Mouse (Mus musculus): Measurements from ENCODE around the gene Keap1. TPM values are rescaled to one million over a fixed set of nuclear protein-coding genes. Genes with fewer than 3 reads are reported as not detected.
A peak's percentile ranks its signal among the peaks of the same experiment; 100 is the strongest.
"Not testable (repeated sequence)": the region's sequence is repeated elsewhere in the genome, so short reads cannot be mapped to it uniquely, and the experiment has no call there.

The Keap1 gene
- polyA plus RNA-seq, 1 experiment from 2014 or later = 46.7 TPM

GRCm38 (mm10) chr9:21273520-21274228 lies 34.5 kb upstream of the Keap1 start:
- no peaks in the 10 kb centered on the region for H3K9me3 ChIP-seq
- no peak overlapping the region for H3K4me3 ChIP-seq
- H3K27me3 ChIP-seq (ENCODE audit: poor library complexity, severe bottlenecking) = no peaks in the 10 kb centered on the region
- no peak for DNase-seq (ENCODE audit: extremely low spot score, low spot score)
- H3K4me1 ChIP-seq = no peaks in the 10 kb centered on the region
- peaks cover 100% of the 10 kb centered on the region for H3K36me3 ChIP-seq (replicated peaks)
- no peak overlapping the region for H3K27ac ChIP-seq
- WGBS = 85% methylated on average over 7 of the region's 7 CpGs

- no peak for DNase-seq (ENCODE audit: extremely low spot score, low spot score)
- peaks cover 100% of the 10 kb centered on the region for H3K36me3 ChIP-seq (replicated peaks)
- H3K9me3 ChIP-seq = no peaks in the 10 kb centered on the region
- H3K27ac ChIP-seq = no peak overlapping the region
- WGBS = 92% methylated on average over 8 of the region's 8 CpGs
- no peaks in the 10 kb centered on the region for H3K27me3 ChIP-seq (ENCODE audit: poor library complexity, severe bottlenecking)
- no peak overlapping the region for H3K4me3 ChIP-seq
- H3K4me1 ChIP-seq = no peaks in the 10 kb centered on the region
Observed at GRCm38 (mm10) chr9:21273094-21273493, 33.9 kb upstream of the Keap1 start.

GRCm38 (mm10) chr9:21272391-21272790 lies 33.2 kb upstream of the Keap1 start:
- H3K36me3 ChIP-seq (replicated peaks) = peaks cover 99% of the 10 kb centered on the region
- H3K27ac ChIP-seq = no peak overlapping the region
- no peaks in the 10 kb centered on the region for H3K27me3 ChIP-seq (ENCODE audit: poor library complexity, severe bottlenecking)
- H3K9me3 ChIP-seq = no peaks in the 10 kb centered on the region
- H3K4me1 ChIP-seq = no peaks in the 10 kb centered on the region
- H3K4me3 ChIP-seq = no peak overlapping the region
- WGBS = 89% methylated on average over 9 of the region's 9 CpGs
- DNase-seq (ENCODE audit: extremely low spot score, low spot score) = no peak

GRCm38 (mm10) chr9:21269590-21269989 lies 30.4 kb upstream of the Keap1 start:
- H3K4me1 ChIP-seq = peaks cover 21% of the 10 kb centered on the region
- WGBS = 91% methylated on average over 5 of the region's 5 CpGs
- not testable (repeated sequence) for H3K27me3 ChIP-seq (ENCODE audit: poor library complexity, severe bottlenecking); H3K4me3 ChIP-seq; H3K9me3 ChIP-seq; DNase-seq (ENCODE audit: extremely low spot score, low spot score); H3K27ac ChIP-seq
- H3K36me3 ChIP-seq (replicated peaks) = peaks cover 81% of the 10 kb centered on the region

GRCm38 (mm10) chr9:21268305-21268704 lies 29.1 kb upstream of the Keap1 start:
- no peak for DNase-seq (ENCODE audit: extremely low spot score, low spot score)
- 94% methylated on average over 16 of the region's 16 CpGs for WGBS
- peaks cover 68% of the 10 kb centered on the region for H3K36me3 ChIP-seq (replicated peaks)

GRCm38 (mm10) chr9:21266889-21267288 lies 27.7 kb upstream of the Keap1 start:
- peak overlapping the region; percentile 92; the same call in 1 of the 2 replicates for H3K4me3 ChIP-seq
- no peak for DNase-seq (ENCODE audit: extremely low spot score, low spot score)
- no peaks in the 10 kb centered on the region for H3K9me3 ChIP-seq
- H3K36me3 ChIP-seq (replicated peaks) = peaks cover 54% of the 10 kb centered on the region
- H3K4me1 ChIP-seq = peaks cover 25% of the 10 kb centered on the region
- H3K27me3 ChIP-seq (ENCODE audit: poor library complexity, severe bottlenecking) = no peaks in the 10 kb centered on the region
- WGBS = 95% methylated on average over 5 of the region's 5 CpGs
- no peak overlapping the region for H3K27ac ChIP-seq

More at GRCm38 (mm10) chr9:21268305-21268704, 29.1 kb upstream of the Keap1 start:
- Histone ChIP-seq H3K9me3 (no peaks in the 10 kb centered on the region), H3K27ac (no peak overlapping the region), H3K4me3 (no peak overlapping the region), H3K27me3 (ENCODE audit: poor library complexity, severe bottlenecking) (no peaks in the 10 kb centered on the region), H3K4me1 (peaks cover 25% of the 10 kb centered on the region)

GRCm38 (mm10) chr9:21265611-21266010 lies 26.4 kb upstream of the Keap1 start:
- Histone ChIP-seq H3K4me1 (peaks cover 25% of the 10 kb centered on the region), H3K4me3 (peak overlapping the region; percentile 92), H3K27ac (peak overlapping the region; percentile 93), H3K27me3 (ENCODE audit: poor library complexity, severe bottlenecking) (no peaks in the 10 kb centered on the region), H3K36me3 (replicated peaks) (peaks cover 41% of the 10 kb centered on the region), H3K9me3 (no peaks in the 10 kb centered on the region)
- WGBS = 7% methylated on average over 11 of the region's 11 CpGs
- DNase-seq (ENCODE audit: extremely low spot score, low spot score) = no peak

- H3K27ac ChIP-seq = peak within 1 kb of the TSS; percentile 93
- H3K4me1 ChIP-seq = peaks cover 25% of the 10 kb centered on the region
- no peaks in the 10 kb centered on the region for H3K27me3 ChIP-seq (ENCODE audit: poor library complexity, severe bottlenecking)
- H3K9me3 ChIP-seq = no peaks in the 10 kb centered on the region
- peak; percentile 99 for DNase-seq (ENCODE audit: extremely low spot score, low spot score)
- H3K4me3 ChIP-seq = peak within 1 kb of the TSS; percentile 92
- WGBS = under 1% methylated on average over 49 of the region's 49 CpGs
- peaks cover 36% of the 10 kb centered on the region for H3K36me3 ChIP-seq (replicated peaks)
Observed at GRCm38 (mm10) chr9:21265000-21265561, 25.9 kb upstream of the Keap1 start, which contains the start of gene Atg4d. Gene Atg4d (plus strand): TSS chr9:21265293.

- no peaks in the 10 kb centered on the region for H3K27me3 ChIP-seq (ENCODE audit: poor library complexity, severe bottlenecking)
- peaks cover 30% of the 10 kb centered on the region for H3K36me3 ChIP-seq (replicated peaks)
- peaks cover 25% of the 10 kb centered on the region for H3K4me1 ChIP-seq
- H3K9me3 ChIP-seq = no peaks in the 10 kb centered on the region
- no peak for DNase-seq (ENCODE audit: extremely low spot score, low spot score)
- peak overlapping the region; percentile 92 for H3K4me3 ChIP-seq
- 21% methylated on average over 17 of the region's 17 CpGs for WGBS
- peak overlapping the region; percentile 93 for H3K27ac ChIP-seq
Observed at GRCm38 (mm10) chr9:21264272-21264999, 25.3 kb upstream of the Keap1 start.

- WGBS = 74% methylated on average over 2 of the region's 2 CpGs
- H3K9me3 ChIP-seq = no peaks in the 10 kb centered on the region
- H3K36me3 ChIP-seq (replicated peaks) = peaks cover 5% of the 10 kb centered on the region
- no peak for DNase-seq (ENCODE audit: extremely low spot score, low spot score)
- peaks cover 4% of the 10 kb centered on the region; the same call in 1 of the 2 replicates for H3K27me3 ChIP-seq (ENCODE audit: poor library complexity, severe bottlenecking)
- no peak overlapping the region for H3K27ac ChIP-seq
- no peak overlapping the region for H3K4me3 ChIP-seq
- H3K4me1 ChIP-seq = peaks cover 23% of the 10 kb centered on the region
Observed at GRCm38 (mm10) chr9:21261831-21262230, 22.7 kb upstream of the Keap1 start.

GRCm38 (mm10) chr9:21260491-21261040 lies 21.4 kb upstream of the Keap1 start:
- WGBS = 82% methylated on average over 6 of the region's 6 CpGs
- no peaks in the 10 kb centered on the region for H3K9me3 ChIP-seq
- H3K4me3 ChIP-seq = no peak overlapping the region
- H3K36me3 ChIP-seq (replicated peaks) = no peaks in the 10 kb centered on the region
- DNase-seq (ENCODE audit: extremely low spot score, low spot score) = no peak
- peaks cover 4% of the 10 kb centered on the region; the same call in 1 of the 2 replicates for H3K27me3 ChIP-seq (ENCODE audit: poor library complexity, severe bottlenecking)
- peaks cover 11% of the 10 kb centered on the region for H3K4me1 ChIP-seq
- no peak overlapping the region for H3K27ac ChIP-seq

- H3K4me1 ChIP-seq; H3K27ac ChIP-seq; H3K36me3 ChIP-seq (replicated peaks); H3K4me3 ChIP-seq; H3K9me3 ChIP-seq; DNase-seq (ENCODE audit: extremely low spot score, low spot score): not testable (repeated sequence)
- peaks cover 23% of the 10 kb centered on the region for H3K27me3 ChIP-seq (ENCODE audit: poor library complexity, severe bottlenecking)
- WGBS = 84% methylated on average over 4 of the region's 4 CpGs
Observed at GRCm38 (mm10) chr9:21256349-21256748, 17.2 kb upstream of the Keap1 start.

Measured in forebrain, embryonic 10.5 days (tissue).